Mouse (Mus musculus) embryonic facial prominence, embryonic 10.5 days (tissue): ENCODE measurements at regions not wholly inside any gene's neighbourhood (a gene's known extent, or its start where the extent isn't known, plus 50 kb on each side); places are given as distances from the start of the nearest gene placed in this dataset.

Source experiments
- DNase-seq: peaks from one replicate; pipeline ENCODE4 v3.0.0-alpha.2; 2017; ENCODE audit warnings: low spot score
- H3K27ac ChIP-seq: fragments of 300-500 bp; sonication (generic); replicated peaks from 2 replicates; pipeline ENCODE4 v1.5.1; 2016; ENCODE audit warnings: mild to moderate bottlenecking
- H3K27me3 ChIP-seq: fragments of 300-500 bp; sonication (generic); replicated peaks from 2 replicates; pipeline ENCODE4 v1.6.1; 2016; ENCODE audit warnings: low read depth, mild to moderate bottlenecking; ENCODE audit not compliant: poor library complexity, severe bottlenecking
- H3K36me3 ChIP-seq: fragments of 300-500 bp; sonication (generic); replicated peaks from 2 replicates; pipeline ENCODE4 v1.6.1; 2016; ENCODE audit warnings: mild to moderate bottlenecking, moderate library complexity
- H3K4me1 ChIP-seq: fragments of 300-500 bp; sonication (generic); 2 replicates; pipeline ENCODE4 v1.6.1; 2016
- H3K4me3 ChIP-seq: fragments of 300-500 bp; sonication (generic); 2 replicates; pipeline ENCODE4 v1.5.1; 2016; ENCODE audit warnings: mild to moderate bottlenecking, moderate library complexity
- H3K9me3 ChIP-seq: fragments of 300-500 bp; sonication (generic); 2 replicates; pipeline ENCODE4 v1.6.1; 2016; ENCODE audit warnings: mild to moderate bottlenecking
- WGBS: fragments of 180-500 bp; shearing (Covaris S2); methylation state at CpG from one replicate; pipeline ENCODE4 v1.1.7; 2016; 5-methylcytosine and 5-hydroxymethylcytosine counted together

DNA sequence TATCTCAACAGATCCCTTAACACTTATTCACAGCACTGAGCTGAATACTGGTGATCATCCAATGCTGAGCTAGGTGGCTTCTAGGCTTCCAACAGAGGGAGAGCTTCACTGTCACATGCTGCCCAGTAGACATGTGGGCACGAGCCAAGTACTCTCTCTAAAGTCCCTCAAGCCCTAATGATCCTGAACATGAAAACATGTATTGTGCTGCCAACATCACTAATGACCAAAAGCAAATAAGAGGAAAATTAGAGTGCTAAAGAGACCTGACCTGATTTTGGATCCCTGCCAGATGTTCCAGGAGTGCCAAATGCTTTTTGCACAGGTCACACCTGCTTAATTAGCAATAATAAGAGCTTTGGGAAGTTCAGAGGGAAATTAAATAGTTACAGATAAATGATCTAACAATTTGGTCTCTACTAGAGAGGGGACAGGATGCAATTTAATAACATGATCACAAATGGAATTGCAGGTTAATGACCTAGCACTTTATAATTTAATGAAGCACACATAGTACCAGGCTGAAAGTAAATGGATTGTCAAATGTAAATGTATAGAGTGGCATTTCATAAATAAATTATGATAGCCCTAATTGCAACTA is 215.6 kb upstream of the Ins1 start:
- Histone ChIP-seq H3K4me3 (no peak overlapping the region), H3K36me3 (no peaks in the 10 kb centered on the region), H3K27me3 (no peaks in the 10 kb centered on the region), H3K9me3 (no peaks in the 10 kb centered on the region), H3K27ac (no peak overlapping the region), H3K4me1 (no peaks in the 10 kb centered on the region)
- DNase-seq, result no peak
- 63% methylated on average over 1 of the region's 1 CpGs for WGBS

DNA sequence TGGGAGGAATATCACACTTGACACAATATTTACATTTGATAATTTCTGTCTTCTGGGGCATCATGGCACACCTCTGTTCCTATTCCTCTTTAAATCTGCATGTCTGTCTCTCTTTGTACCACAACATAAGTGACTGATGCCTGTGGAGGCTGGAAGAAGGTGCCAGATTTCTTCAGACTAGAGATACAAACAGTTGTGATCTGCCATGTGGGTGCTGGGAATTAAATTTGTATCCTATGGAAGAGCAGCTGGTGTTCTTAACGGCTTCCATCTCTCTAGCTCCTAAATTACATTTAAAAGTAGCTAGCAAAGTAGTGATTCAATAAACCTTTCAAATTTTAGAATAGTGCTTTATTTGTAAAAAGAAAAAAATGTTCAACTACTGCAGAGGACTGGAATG is 195.3 kb upstream of the Ins1 start:
- no peak overlapping the region for H3K4me3 ChIP-seq
- no peaks in the 10 kb centered on the region for H3K27me3 ChIP-seq
- H3K27ac ChIP-seq, result no peak overlapping the region
- no peak for DNase-seq
- no peaks in the 10 kb centered on the region for H3K4me1 ChIP-seq
- WGBS, result 88% methylated on average over 1 of the region's 1 CpGs
- no peaks in the 10 kb centered on the region for H3K36me3 ChIP-seq
- no peaks in the 10 kb centered on the region for H3K9me3 ChIP-seq

DNA sequence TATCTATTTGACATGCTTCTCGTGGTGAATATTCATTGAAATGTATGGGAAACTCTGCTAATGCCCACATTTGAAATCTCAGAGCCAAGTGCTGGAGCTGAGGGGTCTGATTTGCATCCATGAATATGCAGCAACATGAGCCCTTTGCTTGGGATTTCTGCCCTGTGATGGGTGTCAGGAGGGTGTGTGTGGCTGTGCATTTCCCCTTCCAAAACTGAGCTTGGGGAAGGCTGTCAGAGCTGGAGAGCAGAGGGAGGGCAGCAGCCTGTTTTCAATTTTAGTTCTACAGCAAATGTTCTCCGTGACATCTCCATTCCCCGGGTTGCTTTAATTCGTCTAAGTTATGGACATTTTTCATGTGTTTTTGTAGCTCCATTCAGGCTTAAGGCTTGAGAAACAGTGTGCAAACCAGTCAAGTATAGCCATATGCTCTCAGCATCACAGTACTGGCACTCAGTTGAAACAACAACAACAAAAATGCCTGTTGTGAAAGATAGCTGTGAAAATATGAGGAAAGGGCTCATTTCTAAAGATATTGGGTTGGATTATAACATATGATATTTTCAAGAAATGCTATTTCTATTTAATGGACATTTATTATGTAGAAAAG is 194.1 kb upstream of the Ins1 start:
- Histone ChIP-seq H3K4me1 (no peaks in the 10 kb centered on the region), H3K36me3 (no peaks in the 10 kb centered on the region), H3K4me3 (no peak overlapping the region), H3K27me3 (no peaks in the 10 kb centered on the region), H3K27ac (no peak overlapping the region), H3K9me3 (no peaks in the 10 kb centered on the region)
- no peak for DNase-seq
- 65% methylated on average over 4 of the region's 4 CpGs for WGBS

DNA sequence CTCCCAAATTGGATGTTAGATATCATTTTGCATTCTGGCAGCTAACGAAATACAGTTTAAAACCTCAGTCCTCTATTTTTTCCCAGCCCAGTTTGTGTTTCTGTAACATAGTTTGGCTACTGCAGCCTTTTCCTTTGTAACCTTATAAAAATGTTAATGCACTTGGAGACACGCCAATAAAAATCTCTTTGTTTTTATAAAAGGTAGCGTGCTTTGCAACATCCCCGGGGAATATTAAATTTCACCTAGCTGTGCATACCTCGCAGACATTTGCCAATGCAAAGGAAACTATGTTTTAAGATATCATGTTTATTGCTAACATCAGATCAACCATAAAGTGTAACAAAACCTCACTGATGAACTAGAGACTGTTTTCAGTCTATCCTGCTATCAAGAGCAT is 192.9 kb upstream of the Ins1 start:
- Histone ChIP-seq H3K4me1 (no peaks in the 10 kb centered on the region), H3K9me3 (no peaks in the 10 kb centered on the region), H3K27ac (no peak overlapping the region), H3K36me3 (no peaks in the 10 kb centered on the region), H3K27me3 (no peaks in the 10 kb centered on the region), H3K4me3 (no peak overlapping the region)
- no peak for DNase-seq
- WGBS, result 65% methylated on average over 5 of the region's 5 CpGs

DNA sequence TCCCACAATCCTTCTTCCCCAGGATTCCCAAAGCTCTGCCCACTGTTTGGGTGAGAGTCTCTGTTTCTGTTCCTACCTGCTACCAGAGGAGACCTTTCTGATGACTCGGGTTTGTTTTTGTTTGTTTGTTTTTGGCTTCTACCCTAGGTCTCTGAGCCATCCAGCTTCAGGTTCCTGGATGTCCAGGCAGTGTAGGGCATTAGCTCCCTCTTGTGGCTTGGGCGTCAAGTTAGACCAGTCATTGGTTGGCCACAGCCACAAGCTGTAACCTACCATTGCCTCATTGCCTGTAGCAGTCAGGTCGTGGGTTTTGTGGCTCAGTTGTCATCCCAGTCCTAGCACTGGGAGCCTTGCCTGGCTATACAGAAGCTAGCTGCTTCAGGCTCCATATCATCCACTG is 185.1 kb upstream of the Ins1 start:
- no peaks in the 10 kb centered on the region for H3K9me3 ChIP-seq
- WGBS, result 29% methylated on average over 3 of the region's 3 CpGs
- peak; percentile 15 for DNase-seq
- H3K4me3 ChIP-seq, result no peak overlapping the region
- H3K27me3 ChIP-seq, result no peaks in the 10 kb centered on the region
- no peaks in the 10 kb centered on the region for H3K36me3 ChIP-seq
- H3K4me1 ChIP-seq, result no peaks in the 10 kb centered on the region
- no peak overlapping the region for H3K27ac ChIP-seq

DNA sequence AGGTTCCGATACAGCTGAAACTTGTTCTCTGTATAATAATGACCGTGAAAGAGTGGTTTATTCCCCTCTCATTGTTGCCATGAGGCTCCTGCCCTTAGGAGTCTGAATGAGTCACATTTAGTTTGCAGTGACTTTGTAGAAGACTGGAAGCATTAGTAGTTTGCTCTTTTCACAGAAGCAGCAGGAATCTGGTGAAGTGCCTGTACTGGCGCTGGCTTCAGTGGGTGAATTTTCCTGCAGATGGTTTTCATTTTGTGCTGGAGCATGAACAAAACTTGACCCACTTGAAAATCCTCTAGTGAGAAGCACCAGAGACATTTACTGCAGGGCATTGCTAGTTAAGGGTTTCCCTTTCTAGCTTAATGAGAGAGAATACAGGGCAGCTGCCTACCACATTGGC is 151.7 kb upstream of the Ins1 start:
- H3K36me3 ChIP-seq, result no peaks in the 10 kb centered on the region
- DNase-seq, result peak; percentile 10
- WGBS, result 56% methylated on average over 3 of the region's 3 CpGs
- H3K4me1 ChIP-seq, result no peaks in the 10 kb centered on the region
- H3K27ac ChIP-seq, result no peak overlapping the region
- H3K9me3 ChIP-seq, result peaks cover 7% of the 10 kb centered on the region; the same call in 1 of the 2 replicates
- H3K4me3 ChIP-seq, result no peak overlapping the region
- no peaks in the 10 kb centered on the region for H3K27me3 ChIP-seq
